Mouse (Mus musculus): ENCODE results near the gene Crybg3.

- TF ChIP-seq CTCF (IDR thresholded peaks at IDR 0.05; ENCODE audit: borderline replicate concordance, insufficient read depth, low read depth, low read length) = no peak
- no peak for TF ChIP-seq POLR2A (IDR thresholded peaks at IDR 0.05; ENCODE audit: borderline replicate concordance, insufficient read depth, low read length)
Measured at GRCm38 (mm10) chr16:59565631-59566030, 35.1 kb downstream of the Crybg3 start.

All from cerebellum, adult 2 months (tissue).